Mouse (Mus musculus): ENCODE results near the gene Fsip1.

GRCm38 (mm10) chr2:118091226-118091625 is 165.5 kb downstream of the Fsip1 start:
- TF ChIP-seq POLR2A (IDR thresholded peaks at IDR 0.05; ENCODE audit: borderline replicate concordance, low read depth, low read length) (no peak), CTCF (IDR thresholded peaks at IDR 0.05; ENCODE audit: low read depth, low read length) (no peak)
